Mouse (Mus musculus) thymus, adult 2 months (tissue): ENCODE measurements around the gene Slc25a23.

Experiments
- CTCF ChIP-seq: fragments of 200-500 bp; IDR thresholded peaks from 2 replicates; pipeline ENCODE4 v1.5.1; 2012; ENCODE audit warnings: mild to moderate bottlenecking, control low read depth, low read length, moderate library complexity, borderline replicate concordance; ENCODE audit not compliant: control insufficient read depth, poor library complexity, insufficient read depth; ENCODE audit errors: extremely low read depth
- POLR2A ChIP-seq: fragments of 200-500 bp; IDR thresholded peaks from 2 replicates; pipeline ENCODE4 v1.6.1; 2012; ENCODE audit warnings: mild to moderate bottlenecking, low read length, control low read depth, moderate library complexity; ENCODE audit not compliant: control insufficient read depth, poor library complexity, insufficient read depth; ENCODE audit errors: extremely low read depth

- TF ChIP-seq CTCF (no peak), POLR2A (no peak)
These were observed 34.6 kb upstream of the Slc25a23 start for GRCm38 (mm10) chr17:57094222-57094621.
